In the genomic region with DNA sequence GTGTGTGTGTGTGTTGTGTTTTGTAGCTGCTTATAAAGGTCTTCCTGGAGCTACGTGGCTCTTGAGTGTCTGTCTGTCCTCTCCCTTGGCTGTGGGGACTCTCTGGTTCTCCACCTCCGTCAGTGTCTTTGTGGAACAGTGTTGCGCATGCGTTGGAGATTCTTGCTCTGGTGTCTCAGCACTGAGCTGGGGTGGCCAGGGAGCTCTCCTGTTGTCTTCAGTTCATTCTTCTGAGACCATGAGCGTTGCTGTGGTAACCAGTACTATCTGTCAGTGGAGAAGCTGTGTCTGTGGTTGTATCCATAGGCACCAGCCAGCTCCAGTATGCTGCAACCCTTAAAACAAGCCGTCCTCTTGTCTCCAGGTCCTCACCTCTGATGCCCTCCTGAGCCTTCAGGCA, we compare ENCODE assay signal across 21 mouse cellular contexts. TPM values are rescaled to one million over a fixed set of nuclear protein-coding genes. Genes with fewer than 3 reads are reported as not detected.
DNase-seq lines count a peak whose midpoint lies in the region; ATAC-seq lines count a peak whose summit lies in the region.
"Had no signal": no experiment of that assay in that cellular context is flagged by ENCODE, and none has a peak within 500 bp of the region (broad histone marks: within the 10 kb centered on the region; RNA-seq: fewer than 3 reads in every experiment).

No protein-coding gene starts in this region.

- H3K9me3 ChIP-seq in neural tube, embryonic 12.5 days = no peaks in the 10 kb centered on the region
- H3K9me3 ChIP-seq: heart, embryonic 13.5 days had no signal

- H3K4me2 ChIP-seq in neural tube, embryonic 12.5 days (replicated peaks) = no peak overlapping the region
- H3K4me2 ChIP-seq: heart, embryonic 13.5 days had no signal

- ATAC-seq in cerebellum, adult (ENCODE audit: insufficient number of reproducible peaks, low FRiP score, low TSS enrichment) = no peak
- ATAC-seq in neural tube, embryonic 12.5 days (ENCODE audit: low FRiP score, low read depth) = peak; percentile 54

- no peaks in the 10 kb centered on the region for H3K27me3 ChIP-seq in neural tube, embryonic 12.5 days (replicated peaks)

- H3K4me1 ChIP-seq in neural tube, embryonic 12.5 days = peaks cover 18% of the 10 kb centered on the region
- H3K4me1 ChIP-seq: heart, embryonic 13.5 days had no signal

- H3K36me3 ChIP-seq in neural tube, embryonic 12.5 days = no peaks in the 10 kb centered on the region
- H3K36me3 ChIP-seq: heart, embryonic 13.5 days had no signal

- peak; percentile 30 for DNase-seq in cerebellum, adult 9-11 months
- peak; percentile 40 for DNase-seq in embryo, embryonic 11 days
- peak; percentile 52 for DNase-seq in mesoderm, embryonic 11.5 days (ENCODE audit: low read depth, low spot score)
- DNase-seq in gastrocnemius, postnatal 4 days (ENCODE audit: low spot score in 2 of 2) = no peak
- no peak for DNase-seq in urinary bladder, adult 2 months (ENCODE audit: low spot score)
- DNase-seq in heart, adult 9 months (ENCODE audit: low spot score in 2 of 2) = no peak
- DNase-seq: adrenal gland, postnatal 36 days; gastrocnemius, postnatal 36 days; heart, postnatal 4 days; kidney, adult 18-20 months; kidney, postnatal 4 days; lung, adult 2 months; lung, postnatal 4 days; retina, postnatal 1 day had no signal

- 51% methylated on average over 6 of the region's 6 CpGs for WGBS in neural tube, embryonic 12.5 days

- no peak overlapping the region for H3K9ac ChIP-seq in neural tube, embryonic 12.5 days
- H3K9ac ChIP-seq: heart, embryonic 13.5 days had no signal

- H3K4me3 ChIP-seq in neural tube, embryonic 12.5 days = no peak overlapping the region
- H3K4me3 ChIP-seq: heart, embryonic 13.5 days; myocyte had no signal

- H3K27ac ChIP-seq in neural tube, embryonic 12.5 days = no peak overlapping the region
- H3K27ac ChIP-seq: heart, embryonic 13.5 days had no signal

RNA-seq across cellular contexts. Expression of gene Wnt7a, which starts 50.2 kb away (rescaled TPM):
- polyA plus RNA-seq in neural tube, embryonic 12.5 days (2016; fragmentation: Nextera tagmentation; extraction: Ambion mirVana) = 11.1 and 13.8 TPM in 2 replicates
- not detected for total RNA-seq in gastrocnemius, postnatal 4 days (2021)
- polyA plus RNA-seq in urinary bladder, adult 2 months (2012; rRNA removed) = not detected in 2 replicates
- total RNA-seq: adrenal gland, postnatal 36 days; common myeloid progenitor, adult 5-6 weeks; gastrocnemius, postnatal 36 days; liver, adult 2 months had no signal
- polyA plus RNA-seq: liver, adult 2 months; myocyte; stomach, embryonic 14.5 days had no signal

Comparison
In these comparisons a context has a peak if more than half of its experiments do, and no peak if none do; other contexts are left out.
1. DNase-seq: peak in cerebellum, adult 9-11 months (single experiment), embryo, embryonic 11 days (single experiment) and mesoderm, embryonic 11.5 days (single experiment); none in gastrocnemius, postnatal 4 days (0 of 2), urinary bladder, adult 2 months (single experiment) and heart, adult 9 months (0 of 2).
2. RNA of gene Wnt7a, which starts 50.2 kb away (polyA plus RNA-seq): 11.1 to 13.8 TPM in neural tube, embryonic 12.5 days; not detected in urinary bladder, adult 2 months; every median in the first group is over 10 times any median in the second.